ENCODE assay signal across 8 mouse cellular contexts in genomic region chr12:111165831-111166591, GRCm38 (mm10). TPM values are rescaled to one million over a fixed set of nuclear protein-coding genes. Genes with fewer than 3 reads are reported as not detected.
DNase-seq lines count a peak whose midpoint lies in the region; ATAC-seq and TF ChIP-seq lines count a peak whose summit lies in the region.

TSS of gene Traf3 (plus strand) at chr12:111166370.

- H3K9ac ChIP-seq in heart, embryonic 11.5 days (ENCODE audit: low read depth, low read length): peak within 1 kb of the TSS; percentile 89
- peak within 1 kb of the TSS; percentile 82 for H3K9ac ChIP-seq in kidney, embryonic 15.5 days
- H3K9ac ChIP-seq in liver, embryonic 12.5 days: peak within 1 kb of the TSS; percentile 75

- H3K27me3 ChIP-seq in heart, embryonic 11.5 days (ENCODE audit: control insufficient read depth, insufficient read depth, low read length): no peaks in the 10 kb centered on the region
- no peaks in the 10 kb centered on the region for H3K27me3 ChIP-seq in kidney, embryonic 15.5 days
- peaks cover 7% of the 10 kb centered on the region for H3K27me3 ChIP-seq in liver, embryonic 12.5 days (replicated peaks)
- no peaks in the 10 kb centered on the region for H3K27me3 ChIP-seq in myocyte (ENCODE audit: control insufficient read depth, insufficient read depth, insufficient read length)

- H3K4me3 ChIP-seq in heart, embryonic 11.5 days (ENCODE audit: low read depth, low read length): peak within 1 kb of the TSS; percentile 84
- H3K4me3 ChIP-seq in kidney, embryonic 15.5 days (replicated peaks): peak within 1 kb of the TSS; percentile 86
- H3K4me3 ChIP-seq in liver, embryonic 12.5 days: peak within 1 kb of the TSS; percentile 79
- H3K4me3 ChIP-seq in myocyte: peak within 1 kb of the TSS; percentile 49

- H3K9me3 ChIP-seq in heart, embryonic 11.5 days (replicated peaks; ENCODE audit: control insufficient read depth, low read length): no peaks in the 10 kb centered on the region
- H3K9me3 ChIP-seq in kidney, embryonic 15.5 days (replicated peaks): no peaks in the 10 kb centered on the region
- H3K9me3 ChIP-seq in liver, embryonic 12.5 days (replicated peaks): no peaks in the 10 kb centered on the region

- H3K27ac ChIP-seq in heart, embryonic 11.5 days (ENCODE audit: low read depth, low read length): peak within 1 kb of the TSS; percentile 75
- H3K27ac ChIP-seq in kidney, embryonic 15.5 days: peak within 1 kb of the TSS; percentile 90
- H3K27ac ChIP-seq in liver, embryonic 12.5 days: peak within 1 kb of the TSS; percentile 72

- whole genome bisulfite sequencing in heart, embryonic 11.5 days (ENCODE audit: insufficient replicate concordance): 7% methylated on average over 43 of the region's 105 CpGs
- WGBS in kidney, embryonic 15.5 days: 5% methylated on average over 70 of the region's 105 CpGs
- WGBS in liver, embryonic 12.5 days (ENCODE audit: insufficient replicate concordance): 6% methylated on average over 53 of the region's 105 CpGs

- peaks cover 37% of the 10 kb centered on the region for H3K79me2 ChIP-seq in myocyte (ENCODE audit: control insufficient read depth, insufficient read depth)

- H3K36me3 ChIP-seq in heart, embryonic 11.5 days (ENCODE audit: control insufficient read depth, insufficient read depth, low read length): no peaks in the 10 kb centered on the region
- H3K36me3 ChIP-seq in kidney, embryonic 15.5 days: no peaks in the 10 kb centered on the region
- H3K36me3 ChIP-seq in liver, embryonic 12.5 days: no peaks in the 10 kb centered on the region
- H3K36me3 ChIP-seq in myocyte (ENCODE audit: control insufficient read depth, insufficient read depth): no peaks in the 10 kb centered on the region

- TF ChIP-seq POLR2A in myocyte (IDR thresholded peaks at IDR 0.05; ENCODE audit: insufficient read length, low read depth): peak; percentile 52

- DNase-seq in 3T3-L1 (ENCODE audit: low read depth, low spot score): peak; percentile 46
- DNase-seq in adrenal gland, adult 18-20 months (ENCODE audit: low spot score in 2 of 2): peak; percentile 63 to 72
- peak; percentile 82 for DNase-seq in embryo, embryonic 9.5 days (ENCODE audit: extremely low spot score)
- DNase-seq in spleen, postnatal 36 days (ENCODE audit: low spot score in 2 of 2): peak; percentile 84

- H3K4me2 ChIP-seq in heart, embryonic 11.5 days: peak within 1 kb of the TSS; percentile 92
- peak within 1 kb of the TSS; percentile 89 for H3K4me2 ChIP-seq in kidney, embryonic 15.5 days
- H3K4me2 ChIP-seq in liver, embryonic 12.5 days: peak within 1 kb of the TSS; percentile 94
- peak within 1 kb of the TSS; percentile 72 for H3K4me2 ChIP-seq in myocyte (ENCODE audit: low read depth)

- ATAC-seq in heart, embryonic 11.5 days (replicated peaks; ENCODE audit: insufficient number of reproducible peaks, low FRiP score, low TSS enrichment): peak; percentile 44
- peak; percentile 26 for ATAC-seq in kidney, embryonic 15.5 days (replicated peaks; ENCODE audit: low FRiP score)
- peak; percentile 42; the same call in 1 of the 2 replicates for ATAC-seq in liver, embryonic 12.5 days

- peaks cover 18% of the 10 kb centered on the region for H3K4me1 ChIP-seq in heart, embryonic 11.5 days (ENCODE audit: control insufficient read depth, insufficient read depth, low read length)
- H3K4me1 ChIP-seq in kidney, embryonic 15.5 days: peaks cover 50% of the 10 kb centered on the region
- H3K4me1 ChIP-seq in liver, embryonic 12.5 days: peaks cover 52% of the 10 kb centered on the region

- peak within 1 kb of the TSS; percentile 40 for H3ac ChIP-seq in myocyte (ENCODE audit: control insufficient read depth, insufficient read length)

TF ChIP-seq in myocyte, 11 proteins besides CTCF, POLR2A, EP300 and RAD21:
- TF ChIP-seq MAX (IDR thresholded peaks at IDR 0.05; ENCODE audit: low read depth): no peak
- TF ChIP-seq POLR2AphosphoS2 (IDR thresholded peaks at IDR 0.05; ENCODE audit: insufficient read length, low read depth): peak; percentile 54
- TF ChIP-seq E2F4 (IDR thresholded peaks at IDR 0.05; ENCODE audit: insufficient read depth): no peak

RNA-seq across cellular contexts. Expression of gene Traf3, which starts in this region (rescaled TPM):
- 10 to 100 TPM; 18.8 to 23.8 TPM for total RNA-seq in adrenal gland, adult 18-20 months (2021)
- 6.9 and 8.2 TPM in 2 replicates for polyA plus RNA-seq in heart, embryonic 11.5 days (2014; fragmentation: Nextera tagmentation; extraction: Ambion mirVana)
- 10.1 and 11.6 TPM in 2 replicates for polyA plus RNA-seq in kidney, embryonic 15.5 days (2015; fragmentation: Nextera tagmentation; extraction: Ambion mirVana)
- polyA plus RNA-seq in liver, embryonic 12.5 days (2016; fragmentation: Nextera tagmentation; extraction: Ambion mirVana): 5.6 and 6.2 TPM in 2 replicates
- polyA plus RNA-seq in myocyte (2012; fragmentation: generic; extraction: Trizol): 8.7 TPM

Comparison
In these comparisons a context has a peak if more than half of its experiments do, and no peak if none do; other contexts are left out.
1. Peak in every context shown above with its lines: DNase-seq, ATAC-seq, H3K4me3 ChIP-seq and H3K27ac ChIP-seq.